Mouse (Mus musculus): ENCODE measurements around the gene Slc39a7.

GRCm38 (mm10) chr17:34037241-34037640 lies 5.8 kb upstream of the Slc39a7 start:
- TF ChIP-seq CTCF (IDR thresholded peaks at IDR 0.05; ENCODE audit: extremely low read depth, insufficient read depth, low read length) (no peak), POLR2A (IDR thresholded peaks at IDR 0.05; ENCODE audit: extremely low read depth, insufficient read depth, low read length) (no peak)

Data from cortical plate, adult 2 months (tissue).